Comparison of ENCODE assay signal across 8 mouse cellular contexts in the genomic region with DNA sequence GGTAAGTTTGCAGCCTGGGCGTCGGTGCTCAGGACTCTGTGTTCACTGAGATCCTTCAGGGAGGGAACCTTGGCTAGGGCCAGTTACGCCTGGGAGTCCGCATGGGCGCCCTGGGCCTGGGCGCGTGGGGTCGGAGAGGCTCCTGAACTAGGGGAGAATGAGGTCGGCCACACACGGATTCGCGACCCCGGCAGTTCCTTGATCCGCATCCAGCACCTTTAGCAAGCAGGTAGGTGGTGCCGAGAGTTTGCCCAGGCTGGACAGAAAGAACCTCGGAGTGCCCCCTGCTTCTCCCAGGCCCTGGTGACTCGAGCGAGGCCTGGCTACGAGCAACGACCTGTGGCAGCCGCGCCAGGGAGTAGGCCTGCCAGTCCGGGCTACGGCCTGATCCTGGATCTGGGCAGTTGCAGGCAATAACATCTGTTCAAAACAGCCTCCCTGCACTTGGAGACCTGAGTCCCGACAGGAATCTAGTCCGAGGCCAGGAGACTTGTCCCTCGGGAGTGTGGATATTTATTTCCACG. TPM values are rescaled to one million over a fixed set of nuclear protein-coding genes. Genes with fewer than 3 reads are reported as not detected.
DNase-seq lines count a peak whose midpoint lies in the region; ATAC-seq and TF ChIP-seq lines count a peak whose summit lies in the region.

No protein-coding gene starts in this region.

- peak overlapping the region; percentile 73 for H3K9ac ChIP-seq in ES-Bruce4 (ENCODE audit: low read depth, poor library complexity, severe bottlenecking)
- peak overlapping the region; percentile 59 for H3K9ac ChIP-seq in forebrain, embryonic 12.5 days
- peak overlapping the region; percentile 76 for H3K9ac ChIP-seq in limb, embryonic 12.5 days (replicated peaks)
- H3K9ac ChIP-seq in neural tube, embryonic 12.5 days, result peak overlapping the region; percentile 58

- no peaks in the 10 kb centered on the region for H3K27me3 ChIP-seq in ES-Bruce4 (ENCODE audit: control insufficient read depth, insufficient read depth, low read length, poor library complexity, severe bottlenecking)
- no peaks in the 10 kb centered on the region for H3K27me3 ChIP-seq in forebrain, embryonic 12.5 days
- H3K27me3 ChIP-seq in limb, embryonic 12.5 days, result no peaks in the 10 kb centered on the region; the same call in 1 of the 2 replicates
- H3K27me3 ChIP-seq in neural tube, embryonic 12.5 days (replicated peaks), result no peaks in the 10 kb centered on the region

- H3K9me3 ChIP-seq in ES-Bruce4 (replicated peaks; ENCODE audit: control insufficient read depth, insufficient read depth, low read length, poor library complexity, severe bottlenecking), result no peaks in the 10 kb centered on the region
- no peaks in the 10 kb centered on the region for H3K9me3 ChIP-seq in forebrain, embryonic 12.5 days
- H3K9me3 ChIP-seq in limb, embryonic 12.5 days, result no peaks in the 10 kb centered on the region
- H3K9me3 ChIP-seq in neural tube, embryonic 12.5 days, result no peaks in the 10 kb centered on the region

- no peak for TF ChIP-seq EP300 in ES-Bruce4 (IDR thresholded peaks at IDR 0.05; ENCODE audit: insufficient read depth, low read depth, low read length)

- ATAC-seq in forebrain, embryonic 12.5 days (ENCODE audit: low FRiP score), result peak; percentile 52
- no peak for ATAC-seq in limb, embryonic 12.5 days (ENCODE audit: insufficient number of reproducible peaks, insufficient read depth, low FRiP score, low TSS enrichment, low read depth)
- ATAC-seq in neural tube, embryonic 12.5 days (ENCODE audit: low FRiP score, low read depth), result peak; percentile 55

- H3K27ac ChIP-seq in gastrocnemius, adult 2 months, result peak overlapping the region; percentile 97
- H3K27ac ChIP-seq in ES-Bruce4 (ENCODE audit: insufficient read depth, low read length), result no peak overlapping the region
- H3K27ac ChIP-seq in forebrain, embryonic 12.5 days, result no peak overlapping the region
- H3K27ac ChIP-seq in limb, embryonic 12.5 days, result peak overlapping the region; percentile 75
- no peak overlapping the region for H3K27ac ChIP-seq in neural tube, embryonic 12.5 days

- peak overlapping the region; percentile 82 for H3K4me3 ChIP-seq in gastrocnemius, adult 2 months
- H3K4me3 ChIP-seq in ES-Bruce4 (ENCODE audit: low read depth, low read length), result peak overlapping the region; percentile 80
- peak overlapping the region; percentile 44 for H3K4me3 ChIP-seq in forebrain, embryonic 12.5 days (replicated peaks)
- H3K4me3 ChIP-seq in limb, embryonic 12.5 days (replicated peaks), result peak overlapping the region; percentile 56
- peak overlapping the region; percentile 51 for H3K4me3 ChIP-seq in neural tube, embryonic 12.5 days

- WGBS in forebrain, embryonic 12.5 days, result 17% methylated on average over 28 of the region's 28 CpGs
- 10% methylated on average over 28 of the region's 28 CpGs for WGBS in limb, embryonic 12.5 days
- WGBS in neural tube, embryonic 12.5 days, result 13% methylated on average over 28 of the region's 28 CpGs

- H3K4me1 ChIP-seq in ES-Bruce4 (ENCODE audit: control insufficient read depth, insufficient read depth, low read length), result peaks cover 1% of the 10 kb centered on the region
- peaks cover 22% of the 10 kb centered on the region for H3K4me1 ChIP-seq in forebrain, embryonic 12.5 days
- peaks cover 18% of the 10 kb centered on the region for H3K4me1 ChIP-seq in limb, embryonic 12.5 days (replicated peaks)
- peaks cover 11% of the 10 kb centered on the region for H3K4me1 ChIP-seq in neural tube, embryonic 12.5 days

- TF ChIP-seq POLR2A in ES-Bruce4 (IDR thresholded peaks at IDR 0.05; ENCODE audit: insufficient read depth, low read length), result no peak

- DNase-seq in gastrocnemius, adult 2 months, result peak; percentile 74
- DNase-seq in gastrocnemius, adult 8-10 months (ENCODE audit: low spot score in 2 of 2), result no peak
- no peak for DNase-seq in layer of hippocampus, postnatal 36 days
- no peak for DNase-seq in frontal cortex, postnatal 14 days (ENCODE audit: low spot score in 2 of 2)

- peak overlapping the region; percentile 80 for H3K4me2 ChIP-seq in forebrain, embryonic 12.5 days
- peak overlapping the region; percentile 81 for H3K4me2 ChIP-seq in limb, embryonic 12.5 days
- H3K4me2 ChIP-seq in neural tube, embryonic 12.5 days (replicated peaks), result peak overlapping the region; percentile 78

- no peak for TF ChIP-seq CTCF in gastrocnemius, adult 2 months (IDR thresholded peaks at IDR 0.05)
- no peak for TF ChIP-seq CTCF in ES-Bruce4 (IDR thresholded peaks at IDR 0.05; ENCODE audit: low read depth, low read length)

- intact Hi-C loops in gastrocnemius, adult 2 months (cut with DNase I), result no loop called here

- no peaks in the 10 kb centered on the region for H3K36me3 ChIP-seq in ES-Bruce4 (ENCODE audit: control insufficient read depth, insufficient read depth, low read length, poor library complexity, severe bottlenecking)
- H3K36me3 ChIP-seq in forebrain, embryonic 12.5 days (replicated peaks), result no peaks in the 10 kb centered on the region
- H3K36me3 ChIP-seq in limb, embryonic 12.5 days, result peaks cover 16% of the 10 kb centered on the region; the same call in 1 of the 2 replicates
- peaks cover 1% of the 10 kb centered on the region; the same call in 1 of the 2 replicates for H3K36me3 ChIP-seq in neural tube, embryonic 12.5 days

RNA-seq across cellular contexts. Expression of gene Mavs, which starts 0.3 kb away (rescaled TPM):
- 10 to 100 TPM; 40.0 to 56.9 TPM for total RNA-seq in gastrocnemius, adult 2 months (2021)
- 10 to 100 TPM; 39.9 to 46.3 (median 43.4) TPM for total RNA-seq in gastrocnemius, adult 8-10 months (2022)
- 16.7 and 20.3 TPM in 2 replicates for polyA plus RNA-seq in ES-Bruce4 (2011; ENCODE audit: insufficient read depth, insufficient read length, low read depth, missing spikeins)
- polyA plus RNA-seq in forebrain, embryonic 12.5 days (2016; fragmentation: Nextera tagmentation; extraction: Ambion mirVana), result 11.3 and 13.2 TPM in 2 replicates
- 17.2 and 17.9 TPM in 2 replicates for polyA plus RNA-seq in limb, embryonic 12.5 days (2016; fragmentation: Nextera tagmentation; extraction: Ambion mirVana)
- 9.5 and 10.3 TPM in 2 replicates for polyA plus RNA-seq in neural tube, embryonic 12.5 days (2016; fragmentation: Nextera tagmentation; extraction: Ambion mirVana)
- total RNA-seq in layer of hippocampus, postnatal 36 days (2021), result 1 to 10 TPM; 6.5 to 6.8 TPM

RNA-seq across cellular contexts. Expression of gene Ap5s1, which starts 27.3 kb away (rescaled TPM):
- 10 to 100 TPM; 15.6 to 21.0 TPM for total RNA-seq in gastrocnemius, adult 2 months (2021)
- total RNA-seq in gastrocnemius, adult 8-10 months (2022), result 10 to 100 TPM; 10.7 to 21.6 (median 18.7) TPM
- polyA plus RNA-seq in ES-Bruce4 (2011; ENCODE audit: insufficient read depth, insufficient read length, low read depth, missing spikeins), result 6.5 and 8.5 TPM in 2 replicates
- 29.1 and 30.0 TPM in 2 replicates for polyA plus RNA-seq in forebrain, embryonic 12.5 days (2016; fragmentation: Nextera tagmentation; extraction: Ambion mirVana)
- polyA plus RNA-seq in limb, embryonic 12.5 days (2016; fragmentation: Nextera tagmentation; extraction: Ambion mirVana), result 23.3 and 26.7 TPM in 2 replicates
- 30.7 and 36.3 TPM in 2 replicates for polyA plus RNA-seq in neural tube, embryonic 12.5 days (2016; fragmentation: Nextera tagmentation; extraction: Ambion mirVana)
- total RNA-seq in layer of hippocampus, postnatal 36 days (2021), result 10 to 100 TPM; 22.2 to 25.7 TPM

RNA-seq across cellular contexts. Expression of gene Pank2, which starts 28.1 kb away (rescaled TPM):
- total RNA-seq in gastrocnemius, adult 2 months (2021), result 10 to 100 TPM; 22.2 to 24.6 TPM
- total RNA-seq in gastrocnemius, adult 8-10 months (2022), result 10 to 100 TPM; 18.9 to 25.4 (median 23.8) TPM
- polyA plus RNA-seq in ES-Bruce4 (2011; ENCODE audit: insufficient read depth, insufficient read length, low read depth, missing spikeins), result 67.0 and 78.5 TPM in 2 replicates
- 58.5 and 70.4 TPM in 2 replicates for polyA plus RNA-seq in forebrain, embryonic 12.5 days (2016; fragmentation: Nextera tagmentation; extraction: Ambion mirVana)
- 59.7 and 65.6 TPM in 2 replicates for polyA plus RNA-seq in limb, embryonic 12.5 days (2016; fragmentation: Nextera tagmentation; extraction: Ambion mirVana)
- polyA plus RNA-seq in neural tube, embryonic 12.5 days (2016; fragmentation: Nextera tagmentation; extraction: Ambion mirVana), result 55.3 and 56.1 TPM in 2 replicates
- 10 to 100 TPM; 54.5 to 59.4 TPM for total RNA-seq in layer of hippocampus, postnatal 36 days (2021)

RNA-seq across cellular contexts. Expression of gene Spef1, which starts 47.1 kb away (rescaled TPM):
- total RNA-seq in gastrocnemius, adult 2 months (2021), result 1 to 10 TPM; 1.3 to 1.6 TPM
- total RNA-seq in gastrocnemius, adult 8-10 months (2022), result 1 to 10 TPM in 3 of 4 experiments, under 1 TPM in 1; 0.94 to 1.7 (median 1.5) TPM
- 1.2 and 2.0 TPM in 2 replicates for polyA plus RNA-seq in ES-Bruce4 (2011; ENCODE audit: insufficient read depth, insufficient read length, low read depth, missing spikeins)
- 10.2 and 12.1 TPM in 2 replicates for polyA plus RNA-seq in forebrain, embryonic 12.5 days (2016; fragmentation: Nextera tagmentation; extraction: Ambion mirVana)
- 4.5 and 5.5 TPM in 2 replicates for polyA plus RNA-seq in limb, embryonic 12.5 days (2016; fragmentation: Nextera tagmentation; extraction: Ambion mirVana)
- 9.0 and 9.3 TPM in 2 replicates for polyA plus RNA-seq in neural tube, embryonic 12.5 days (2016; fragmentation: Nextera tagmentation; extraction: Ambion mirVana)
- total RNA-seq in layer of hippocampus, postnatal 36 days (2021), result 10 to 100 TPM; 10.9 to 14.4 TPM

RNA-seq across cellular contexts. Expression of gene Cdc25b, which starts 47.4 kb away (rescaled TPM):
- 1 to 10 TPM; 1.5 TPM for total RNA-seq in gastrocnemius, adult 2 months (2021)
- 1 to 10 TPM; 1.2 to 2.3 (median 1.9) TPM for total RNA-seq in gastrocnemius, adult 8-10 months (2022)
- 26.1 and 28.8 TPM in 2 replicates for polyA plus RNA-seq in ES-Bruce4 (2011; ENCODE audit: insufficient read depth, insufficient read length, low read depth, missing spikeins)
- 73.1 and 81.9 TPM in 2 replicates for polyA plus RNA-seq in forebrain, embryonic 12.5 days (2016; fragmentation: Nextera tagmentation; extraction: Ambion mirVana)
- polyA plus RNA-seq in limb, embryonic 12.5 days (2016; fragmentation: Nextera tagmentation; extraction: Ambion mirVana), result 55.4 and 55.5 TPM in 2 replicates
- polyA plus RNA-seq in neural tube, embryonic 12.5 days (2016; fragmentation: Nextera tagmentation; extraction: Ambion mirVana), result 97.0 and 99.5 TPM in 2 replicates
- 10 to 100 TPM; 16.0 to 20.1 TPM for total RNA-seq in layer of hippocampus, postnatal 36 days (2021)

Comparison
In these comparisons a context has a peak if more than half of its experiments do, and no peak if none do; other contexts are left out.
1. H3K27ac ChIP-seq: peak in gastrocnemius, adult 2 months (single experiment) and limb, embryonic 12.5 days (single experiment); none in ES-Bruce4 (single experiment), forebrain, embryonic 12.5 days (single experiment) and neural tube, embryonic 12.5 days (single experiment).
2. Peak in every context shown above with its lines, with median percentiles within 50 percentile points of each other: H3K4me3 ChIP-seq, H3K9ac ChIP-seq and H3K4me2 ChIP-seq.